Mouse (Mus musculus) myocyte (in vitro differentiated cells): ENCODE measurements around the gene Usp29. TPM values are rescaled to one million over a fixed set of nuclear protein-coding genes. Genes with fewer than 3 reads are reported as not detected.

Experiments
- H3K27me3 ChIP-seq: one replicate; pipeline ENCODE4 v1.6.1; 2011; ENCODE audit not compliant: control insufficient read depth, insufficient read depth, insufficient read length
- H3K36me3 ChIP-seq: one replicate; pipeline ENCODE4 v1.6.1; 2011; ENCODE audit not compliant: control insufficient read depth, insufficient read depth
- H3K4me2 ChIP-seq: one replicate; pipeline ENCODE4 v1.6.1; 2011; ENCODE audit warnings: low read depth, control low read depth
- H3K4me3 ChIP-seq: one replicate; pipeline ENCODE4 v1.5.1; 2011; ENCODE audit warnings: mild to moderate bottlenecking, control low read depth, moderate library complexity
- H3K79me2 ChIP-seq: one replicate; pipeline ENCODE4 v1.6.1; 2011; ENCODE audit not compliant: control insufficient read depth, insufficient read depth
- H3ac ChIP-seq: one replicate; pipeline ENCODE4 v1.6.1; 2011; ENCODE audit not compliant: control insufficient read depth, insufficient read length
- CEBPB ChIP-seq: IDR thresholded peaks from 2 replicates; pipeline ENCODE4 v1.6.1; 2011; ENCODE audit warnings: mild to moderate bottlenecking, moderate library complexity; ENCODE audit not compliant: poor library complexity, insufficient read depth, severe bottlenecking
- E2F4 ChIP-seq: IDR thresholded peaks from one replicate; pipeline ENCODE4 v1.6.1; 2011; ENCODE audit warnings: mild to moderate bottlenecking, control low read depth, moderate library complexity; ENCODE audit not compliant: insufficient read depth
- MAX ChIP-seq: IDR thresholded peaks from one replicate; pipeline ENCODE4 v1.6.1; 2011; ENCODE audit warnings: low read depth, mild to moderate bottlenecking, control low read depth
- MYOD1 ChIP-seq, 3 experiments: IDR thresholded peaks; one replicate each; pipeline ENCODE4 v1.6.1; 2011; ENCODE audit warnings: control low read depth in 2 of 3, low read depth in 2 of 3, mild to moderate bottlenecking in 2 of 3, moderate library complexity in 1 of 3; ENCODE audit not compliant: insufficient read length in 2 of 3, control insufficient read depth in 1 of 3
- MYOG ChIP-seq, 3 experiments: IDR thresholded peaks; one replicate each; pipeline ENCODE4 v1.6.1; 2011; ENCODE audit warnings: control low read depth in 2 of 3, low read depth in 2 of 3, mild to moderate bottlenecking in 2 of 3; ENCODE audit not compliant: insufficient read length in 2 of 3, control insufficient read depth in 1 of 3, insufficient read depth in 1 of 3
- POLR2A ChIP-seq: IDR thresholded peaks from one replicate; pipeline ENCODE4 v1.6.1; 2011; ENCODE audit warnings: low read depth, mild to moderate bottlenecking, control low read depth, moderate library complexity; ENCODE audit not compliant: insufficient read length
- POLR2AphosphoS2 ChIP-seq: IDR thresholded peaks from one replicate; pipeline ENCODE4 v1.6.1; 2011; ENCODE audit warnings: low read depth, control low read depth; ENCODE audit not compliant: insufficient read length
- REST ChIP-seq: IDR thresholded peaks from one replicate; pipeline ENCODE4 v1.6.1; 2011; ENCODE audit warnings: mild to moderate bottlenecking, control low read depth, moderate library complexity; ENCODE audit not compliant: insufficient read depth, insufficient read length
- SRF ChIP-seq: IDR thresholded peaks from one replicate; pipeline ENCODE4 v1.6.1; 2011; ENCODE audit warnings: low read depth; ENCODE audit not compliant: control insufficient read depth, insufficient read length
- TCF12 ChIP-seq: IDR thresholded peaks from one replicate; pipeline ENCODE4 v1.6.1; 2011; ENCODE audit warnings: mild to moderate bottlenecking, control low read depth; ENCODE audit not compliant: poor library complexity, insufficient read depth, severe bottlenecking
- TCF3 ChIP-seq: IDR thresholded peaks from one replicate; pipeline ENCODE4 v1.6.1; 2011; ENCODE audit warnings: low read depth, control low read depth; ENCODE audit not compliant: insufficient read length
- USF1 ChIP-seq: IDR thresholded peaks from one replicate; pipeline ENCODE4 v1.6.1; 2011; ENCODE audit warnings: low read depth, mild to moderate bottlenecking, control low read depth, moderate library complexity
- polyA plus RNA-seq: library from polyadenylated mRNA; unstranded; fragments of >200 nt; fragmentation: generic; extraction: Trizol; gene quantifications from one replicate; pipeline ENCODE4 v1.2.1, GENCODE M21; 2012; ENCODE audit warnings: missing spikeins

Gene Usp29
- polyA plus RNA-seq, 1 experiment: 1.1 TPM

GRCm38 (mm10) chr7:6708451-6709180 lies 21.8 kb upstream of the Usp29 start:
- no peak overlapping the region for H3ac ChIP-seq
- H3K4me3 ChIP-seq: no peak overlapping the region
- TF ChIP-seq MYOG (IDR thresholded peaks at IDR 0.05; ENCODE audit: control insufficient read depth in 1 of 3, insufficient read depth in 1 of 3, insufficient read length in 2 of 3, low read depth in 2 of 3) (no peak), POLR2A (peak; percentile 23)
- H3K79me2 ChIP-seq: no peaks in the 10 kb centered on the region
- no peaks in the 10 kb centered on the region for H3K27me3 ChIP-seq
- H3K4me2 ChIP-seq: no peak overlapping the region
- H3K36me3 ChIP-seq: peaks cover 36% of the 10 kb centered on the region

- Histone ChIP-seq H3K79me2 (no peaks in the 10 kb centered on the region), H3K36me3 (peaks cover 36% of the 10 kb centered on the region)
These were observed 21.0 kb upstream of the Usp29 start for GRCm38 (mm10) chr7:6709396-6709795.

GRCm38 (mm10) chr7:6727351-6728121 lies 2.8 kb upstream of the Usp29 start:
- Histone ChIP-seq H3K4me3 (peak overlapping the region; percentile 74), H3K4me2 (peak overlapping the region; percentile 67)

More at GRCm38 (mm10) chr7:6709396-6709795, 21.0 kb upstream of the Usp29 start:
- Histone ChIP-seq H3K4me3 (no peak overlapping the region), H3ac (no peak overlapping the region), H3K27me3 (no peaks in the 10 kb centered on the region), H3K4me2 (no peak overlapping the region)
- TF ChIP-seq TCF3 (no peak), POLR2AphosphoS2 (no peak), USF1 (no peak), MAX (no peak), MYOG (IDR thresholded peaks at IDR 0.05; ENCODE audit: control insufficient read depth in 1 of 3, insufficient read depth in 1 of 3, insufficient read length in 2 of 3, low read depth in 2 of 3) (no peak), REST (no peak), SRF (no peak), TCF12 (no peak), MYOD1 (IDR thresholded peaks at IDR 0.05; ENCODE audit: control insufficient read depth in 1 of 3, insufficient read length in 2 of 3, low read depth in 2 of 3) (no peak), POLR2A (no peak)

GRCm38 (mm10) chr7:6728263-6728931 lies 2.0 kb upstream of the Usp29 start:
- Histone ChIP-seq H3K4me3 (peak overlapping the region; percentile 74), H3ac (peak overlapping the region; percentile 15)
- TF ChIP-seq SRF: peak; percentile 76
- no peak for TF ChIP-seq MAX
- no peak for TF ChIP-seq POLR2A
- TF ChIP-seq E2F4: no peak
- TF ChIP-seq MYOD1 (IDR thresholded peaks at IDR 0.05; ENCODE audit: control insufficient read depth in 1 of 3, insufficient read length in 2 of 3, low read depth in 2 of 3): peak in 1 of 3 experiments; percentile 43
- TF ChIP-seq TCF3: no peak
- no peak for TF ChIP-seq CEBPB
- no peak for TF ChIP-seq USF1
- peak; percentile 19 for TF ChIP-seq POLR2AphosphoS2
- no peak for TF ChIP-seq REST
- no peak for TF ChIP-seq MYOG (IDR thresholded peaks at IDR 0.05; ENCODE audit: control insufficient read depth in 1 of 3, insufficient read depth in 1 of 3, insufficient read length in 2 of 3, low read depth in 2 of 3)
- no peak for TF ChIP-seq TCF12

More at GRCm38 (mm10) chr7:6727351-6728121, 2.8 kb upstream of the Usp29 start:
- TF ChIP-seq E2F4 (no peak), POLR2AphosphoS2 (peak; percentile 14), TCF12 (no peak), REST (no peak), MYOD1 (IDR thresholded peaks at IDR 0.05; ENCODE audit: control insufficient read depth in 1 of 3, insufficient read length in 2 of 3, low read depth in 2 of 3) (no peak)
- peaks cover 24% of the 10 kb centered on the region for H3K79me2 ChIP-seq
- no peaks in the 10 kb centered on the region for H3K27me3 ChIP-seq
- H3ac ChIP-seq: no peak overlapping the region
- H3K36me3 ChIP-seq: peaks cover 28% of the 10 kb centered on the region

More at GRCm38 (mm10) chr7:6728263-6728931, 2.0 kb upstream of the Usp29 start:
- Histone ChIP-seq H3K27me3 (no peaks in the 10 kb centered on the region), H3K4me2 (peak overlapping the region; percentile 60), H3K36me3 (peaks cover 22% of the 10 kb centered on the region), H3K79me2 (peaks cover 27% of the 10 kb centered on the region)
